Mouse (Mus musculus): ENCODE results near the gene Slc30a6.
A peak's percentile ranks its signal among the peaks of the same experiment; 100 is the strongest.

The Slc30a6 gene

GRCm38 (mm10) chr17:74395383-74396065 lies at the start of gene Slc30a6:
Gene Slc30a6, plus strand, starts transcription at chr17:74395608.
- peak; percentile 97 for DNase-seq (ENCODE audit: low spot score)

GRCm38 (mm10) chr17:74363592-74363991 lies 31.8 kb upstream of the Slc30a6 start:
- DNase-seq (ENCODE audit: low spot score), result no peak

- no peak for DNase-seq (ENCODE audit: low spot score)
Observed at GRCm38 (mm10) chr17:74376916-74377315, 18.5 kb upstream of the Slc30a6 start.

- no peak for DNase-seq (ENCODE audit: low spot score)
Observed at GRCm38 (mm10) chr17:74386657-74387056, 8.8 kb upstream of the Slc30a6 start.

- DNase-seq (ENCODE audit: low spot score), result no peak
Observed at GRCm38 (mm10) chr17:74389847-74390246, 5.6 kb upstream of the Slc30a6 start.

GRCm38 (mm10) chr17:74394381-74394780 lies 1.0 kb upstream of the Slc30a6 start:
- DNase-seq (ENCODE audit: low spot score), result no peak

- DNase-seq (ENCODE audit: low spot score), result no peak
Observed at GRCm38 (mm10) chr17:74394855-74395254, 553 bp upstream of the Slc30a6 start.

- no peak for DNase-seq (ENCODE audit: low spot score)
Observed at GRCm38 (mm10) chr17:74396766-74397165, 1.4 kb downstream of the Slc30a6 start.

- no peak for DNase-seq (ENCODE audit: low spot score)
Observed at GRCm38 (mm10) chr17:74397173-74397572, 1.8 kb downstream of the Slc30a6 start.

- DNase-seq (ENCODE audit: low spot score), result no peak
Observed at GRCm38 (mm10) chr17:74402486-74403222, 7.2 kb downstream of the Slc30a6 start.

- DNase-seq (ENCODE audit: low spot score), result no peak
Observed at GRCm38 (mm10) chr17:74406487-74406886, 11.1 kb downstream of the Slc30a6 start.

GRCm38 (mm10) chr17:74409722-74410121 lies 14.3 kb downstream of the Slc30a6 start:
- no peak for DNase-seq (ENCODE audit: low spot score)

GRCm38 (mm10) chr17:74413324-74413723 lies 17.9 kb downstream of the Slc30a6 start:
- DNase-seq (ENCODE audit: low spot score), result no peak

GRCm38 (mm10) chr17:74414671-74415070 lies 19.3 kb downstream of the Slc30a6 start:
- DNase-seq (ENCODE audit: low spot score), result no peak

- no peak for DNase-seq (ENCODE audit: low spot score)
Observed at GRCm38 (mm10) chr17:74416841-74417360, 21.5 kb downstream of the Slc30a6 start.

- no peak for DNase-seq (ENCODE audit: low spot score)
Observed at GRCm38 (mm10) chr17:74418171-74418570, 22.8 kb downstream of the Slc30a6 start.

GRCm38 (mm10) chr17:74420656-74421055 lies 25.2 kb downstream of the Slc30a6 start:
- DNase-seq (ENCODE audit: low spot score), result no peak

GRCm38 (mm10) chr17:74424401-74425005 lies 29.1 kb downstream of the Slc30a6 start:
- no peak for DNase-seq (ENCODE audit: low spot score)

- no peak for DNase-seq (ENCODE audit: low spot score)
Observed at GRCm38 (mm10) chr17:74430074-74430473, 34.7 kb downstream of the Slc30a6 start.

- no peak for DNase-seq (ENCODE audit: low spot score)
Observed at GRCm38 (mm10) chr17:74431481-74431880, 36.1 kb downstream of the Slc30a6 start.

GRCm38 (mm10) chr17:74432631-74433030 lies 37.2 kb downstream of the Slc30a6 start:
- no peak for DNase-seq (ENCODE audit: low spot score)

GRCm38 (mm10) chr17:74437762-74438161 lies 42.4 kb downstream of the Slc30a6 start:
- DNase-seq (ENCODE audit: low spot score), result no peak

- no peak for DNase-seq (ENCODE audit: low spot score)
Observed at GRCm38 (mm10) chr17:74440486-74440885, 45.1 kb downstream of the Slc30a6 start.
